ENCODE assay signal across 14 mouse cellular contexts in genomic region chr9:108153516-108154448, GRCm38 (mm10). TPM values are rescaled to one million over a fixed set of nuclear protein-coding genes. Genes with fewer than 3 reads are reported as not detected.
DNase-seq lines count a peak whose midpoint lies in the region; ATAC-seq and TF ChIP-seq lines count a peak whose summit lies in the region.
"Had no signal": no experiment of that assay in that cellular context is flagged by ENCODE, and none has a peak within 500 bp of the region (broad histone marks: within the 10 kb centered on the region; RNA-seq: fewer than 3 reads in every experiment).

No protein-coding gene starts in this region.

- no peak overlapping the region for H3K9ac ChIP-seq in forebrain, embryonic 13.5 days
- no peak overlapping the region for H3K9ac ChIP-seq in neural tube, embryonic 15.5 days (replicated peaks)
- H3K9ac ChIP-seq in forebrain, postnatal 0 days = no peak overlapping the region
- H3K9ac ChIP-seq: neural tube, embryonic 13.5 days had no signal

- H3K36me3 ChIP-seq in forebrain, embryonic 13.5 days (ENCODE audit: poor library complexity, severe bottlenecking) = no peaks in the 10 kb centered on the region
- no peaks in the 10 kb centered on the region for H3K36me3 ChIP-seq in forebrain, embryonic 10.5 days (replicated peaks)
- 0 out of 2 replicates have a peak, but pooled peaks cover 7% of the 10 kb centered on the region for H3K36me3 ChIP-seq in neural tube, embryonic 15.5 days
- H3K36me3 ChIP-seq in forebrain, postnatal 0 days (ENCODE audit: insufficient read depth) = no peaks in the 10 kb centered on the region
- H3K36me3 ChIP-seq: embryonic facial prominence, embryonic 10.5 days; G1E had no signal

- H3K9me3 ChIP-seq in forebrain, embryonic 13.5 days (replicated peaks) = no peaks in the 10 kb centered on the region; the same call in 1 of the 2 replicates
- no peaks in the 10 kb centered on the region; the same call in 1 of the 2 replicates for H3K9me3 ChIP-seq in forebrain, embryonic 10.5 days
- no peaks in the 10 kb centered on the region for H3K9me3 ChIP-seq in neural tube, embryonic 15.5 days (replicated peaks)
- no peaks in the 10 kb centered on the region for H3K9me3 ChIP-seq in forebrain, postnatal 0 days (ENCODE audit: low read length)
- H3K9me3 ChIP-seq: neural tube, embryonic 13.5 days had no signal

- peak; percentile 24; the same call in 1 of the 2 replicates for ATAC-seq in forebrain, embryonic 13.5 days
- ATAC-seq in neural tube, embryonic 15.5 days (ENCODE audit: low FRiP score) = no peak
- ATAC-seq in forebrain, postnatal 0 days = peak; percentile 42
- ATAC-seq: intestine, embryonic 16.5 days had no signal

- H3K4me2 ChIP-seq in forebrain, embryonic 13.5 days = peak overlapping the region; percentile 2; the same call in 1 of the 2 replicates
- H3K4me2 ChIP-seq in neural tube, embryonic 15.5 days = no peak overlapping the region
- 0 out of 2 replicates have a peak overlapping the region, but pooled peaks have one; percentile 10 for H3K4me2 ChIP-seq in forebrain, postnatal 0 days (ENCODE audit: low read depth)
- H3K4me2 ChIP-seq: neural tube, embryonic 13.5 days had no signal

- WGBS in forebrain, embryonic 13.5 days = 86% methylated on average over 12 of the region's 12 CpGs
- WGBS in forebrain, embryonic 10.5 days = 90% methylated on average over 12 of the region's 12 CpGs
- WGBS in neural tube, embryonic 15.5 days = 87% methylated on average over 12 of the region's 12 CpGs
- 59% methylated on average over 12 of the region's 12 CpGs for WGBS in forebrain, postnatal 0 days

- DNase-seq in forebrain, embryonic 10.5 days (ENCODE audit: extremely low spot score, low spot score) = no peak
- no peak for DNase-seq in neural tube, embryonic 10.5 days (ENCODE audit: extremely low spot score, low spot score)
- DNase-seq in forebrain, postnatal 0 days = peak; percentile 68
- peak; percentile 74 for DNase-seq in right cerebral cortex, postnatal 25 days
- DNase-seq in kidney, postnatal 4 days = no peak
- no peak for DNase-seq in thymus, postnatal 0 days (ENCODE audit: low spot score)
- DNase-seq: adrenal gland, adult 8-10 months had no signal

- TF ChIP-seq CTCF in forebrain, postnatal 0 days (IDR thresholded peaks at IDR 0.05; ENCODE audit: low read depth) = no peak

- no peaks in the 10 kb centered on the region for H3K4me1 ChIP-seq in forebrain, embryonic 13.5 days
- H3K4me1 ChIP-seq in forebrain, embryonic 10.5 days = peaks cover 13% of the 10 kb centered on the region
- H3K4me1 ChIP-seq in neural tube, embryonic 15.5 days = no peaks in the 10 kb centered on the region
- H3K4me1 ChIP-seq in forebrain, postnatal 0 days (ENCODE audit: insufficient read depth) = no peaks in the 10 kb centered on the region; the same call in 1 of the 2 replicates
- H3K4me1 ChIP-seq: megakaryocyte, embryonic 14.5 days; neural tube, embryonic 13.5 days had no signal

- H3K27ac ChIP-seq in forebrain, embryonic 13.5 days = peak overlapping the region; percentile 40; the same call in 1 of the 2 replicates
- no peak overlapping the region for H3K27ac ChIP-seq in forebrain, embryonic 10.5 days
- 0 out of 2 replicates have a peak overlapping the region, but pooled peaks have one; percentile 28 for H3K27ac ChIP-seq in neural tube, embryonic 15.5 days (replicated peaks)
- no peak overlapping the region for H3K27ac ChIP-seq in forebrain, postnatal 0 days (ENCODE audit: low read depth, low read length)
- H3K27ac ChIP-seq: embryonic facial prominence, embryonic 10.5 days; neural tube, embryonic 13.5 days had no signal

- no peak overlapping the region for H3K4me3 ChIP-seq in forebrain, embryonic 13.5 days
- H3K4me3 ChIP-seq in forebrain, embryonic 10.5 days = no peak overlapping the region
- H3K4me3 ChIP-seq in neural tube, embryonic 15.5 days (replicated peaks) = no peak overlapping the region
- no peak overlapping the region for H3K4me3 ChIP-seq in forebrain, postnatal 0 days (ENCODE audit: low read depth, low read length)
- H3K4me3 ChIP-seq: embryonic facial prominence, embryonic 10.5 days; megakaryocyte, embryonic 14.5 days; neural tube, embryonic 13.5 days had no signal

- no peaks in the 10 kb centered on the region for H3K27me3 ChIP-seq in forebrain, embryonic 13.5 days
- no peaks in the 10 kb centered on the region for H3K27me3 ChIP-seq in forebrain, embryonic 10.5 days (ENCODE audit: poor library complexity, severe bottlenecking)
- no peaks in the 10 kb centered on the region for H3K27me3 ChIP-seq in neural tube, embryonic 15.5 days (replicated peaks)
- H3K27me3 ChIP-seq in forebrain, postnatal 0 days (ENCODE audit: insufficient read depth, low read length) = no peaks in the 10 kb centered on the region
- H3K27me3 ChIP-seq: neural tube, embryonic 13.5 days had no signal

RNA-seq across cellular contexts. Expression of gene Bsn, which starts 36.4 kb away (rescaled TPM):
- polyA plus RNA-seq in forebrain, embryonic 13.5 days (2015; fragmentation: Nextera tagmentation; extraction: Ambion mirVana) = 4.7 TPM in 2 replicates
- polyA plus RNA-seq in forebrain, embryonic 10.5 days (2016; fragmentation: Nextera tagmentation; extraction: Ambion mirVana) = 0.82 and 1.2 TPM in 2 replicates
- polyA plus RNA-seq in neural tube, embryonic 15.5 days (2015; fragmentation: Nextera tagmentation; extraction: Ambion mirVana) = 8.8 and 9.7 TPM in 2 replicates
- total RNA-seq in forebrain, postnatal 0 days (2014; rRNA removed) = 27.4 and 34.1 TPM in 2 replicates
- 3.0 and 5.5 TPM in 2 replicates for polyA plus RNA-seq in forebrain, postnatal 0 days (2015; fragmentation: Nextera tagmentation; extraction: Ambion mirVana)
- 1.9 and 2.0 TPM in 2 replicates for polyA plus RNA-seq in thymus, postnatal 0 days (2015; fragmentation: Nextera tagmentation; extraction: Ambion mirVana)

RNA-seq across cellular contexts. Expression of gene Apeh, which starts 59.4 kb away (rescaled TPM):
- 49.9 and 60.2 TPM in 2 replicates for polyA plus RNA-seq in forebrain, embryonic 13.5 days (2015; fragmentation: Nextera tagmentation; extraction: Ambion mirVana)
- polyA plus RNA-seq in forebrain, embryonic 10.5 days (2016; fragmentation: Nextera tagmentation; extraction: Ambion mirVana) = 74.1 and 79.4 TPM in 2 replicates
- 52.3 and 53.5 TPM in 2 replicates for polyA plus RNA-seq in neural tube, embryonic 15.5 days (2015; fragmentation: Nextera tagmentation; extraction: Ambion mirVana)
- total RNA-seq in forebrain, postnatal 0 days (2014; rRNA removed) = 24.5 and 27.9 TPM in 2 replicates
- 28.2 and 30.0 TPM in 2 replicates for polyA plus RNA-seq in forebrain, postnatal 0 days (2015; fragmentation: Nextera tagmentation; extraction: Ambion mirVana)
- polyA plus RNA-seq in thymus, postnatal 0 days (2015; fragmentation: Nextera tagmentation; extraction: Ambion mirVana) = 48.0 and 51.4 TPM in 2 replicates

Comparison
In these comparisons a context has a peak if more than half of its experiments do, and no peak if none do; other contexts are left out.
1. H3K27ac ChIP-seq: peak in forebrain, embryonic 13.5 days (single experiment) and neural tube, embryonic 15.5 days (single experiment); none in forebrain, embryonic 10.5 days (single experiment) and forebrain, postnatal 0 days (single experiment).
2. DNase-seq: peak in forebrain, postnatal 0 days (single experiment) and right cerebral cortex, postnatal 25 days (single experiment); none in forebrain, embryonic 10.5 days (single experiment), neural tube, embryonic 10.5 days (single experiment), kidney, postnatal 4 days (0 of 2) and thymus, postnatal 0 days (single experiment).